Mouse (Mus musculus) E14TG2a.4 (cell line): ENCODE data around the gene Sfn.

Source experiments
- CTCF ChIP-seq: conservative IDR thresholded peaks from 2 replicates; pipeline ENCODE4 v1.5.1; 2014; ENCODE audit warnings: low read length
- POU5F1 ChIP-seq: IDR thresholded peaks from 2 replicates; pipeline ENCODE4 v1.6.1; 2014; ENCODE audit warnings: low read length, borderline replicate concordance

GRCm38 (mm10) chr4:133553448-133554330 lies 48.3 kb downstream of the Sfn start:
- TF ChIP-seq CTCF (no peak), POU5F1 (no peak)
